Mouse (Mus musculus): Measurements from ENCODE around the gene Ndufb4.
A peak's percentile ranks its signal among the peaks of the same experiment; 100 is the strongest.

Ndufb4 gene

GRCm38 (mm10) chr16:37629011-37629410, 25.2 kb downstream of the Ndufb4 start:
- no peak for DNase-seq

GRCm38 (mm10) chr16:37628336-37628735, 25.9 kb downstream of the Ndufb4 start:
- no peak for DNase-seq

GRCm38 (mm10) chr16:37626388-37626949, 27.8 kb downstream of the Ndufb4 start:
- DNase-seq = no peak

- DNase-seq = peak; percentile 70 to 83
Measured at GRCm38 (mm10) chr16:37622919-37623318, 31.3 kb downstream of the Ndufb4 start.

- no peak for DNase-seq
Measured at GRCm38 (mm10) chr16:37622403-37622802, 31.9 kb downstream of the Ndufb4 start.

GRCm38 (mm10) chr16:37617695-37618094, 36.6 kb downstream of the Ndufb4 start:
- peak; percentile 58 to 59 for DNase-seq

GRCm38 (mm10) chr16:37616104-37616503, 38.1 kb downstream of the Ndufb4 start:
- no peak for DNase-seq

GRCm38 (mm10) chr16:37615429-37615828, 38.8 kb downstream of the Ndufb4 start:
- DNase-seq = no peak

GRCm38 (mm10) chr16:37614540-37614939, 39.7 kb downstream of the Ndufb4 start:
- no peak for DNase-seq

- DNase-seq = peak; percentile 56 to 62
Measured at GRCm38 (mm10) chr16:37612013-37612412, 42.2 kb downstream of the Ndufb4 start.

GRCm38 (mm10) chr16:37611072-37611471, 43.2 kb downstream of the Ndufb4 start:
- peak; percentile 53 to 58 for DNase-seq

- no peak for DNase-seq
Measured at GRCm38 (mm10) chr16:37610333-37610732, 43.9 kb downstream of the Ndufb4 start.

- no peak for DNase-seq
Measured at GRCm38 (mm10) chr16:37604243-37604642, 50.0 kb downstream of the Ndufb4 start.

GRCm38 (mm10) chr16:37603431-37603830, 50.8 kb downstream of the Ndufb4 start:
- no peak for DNase-seq

- no peak for DNase-seq
Measured at GRCm38 (mm10) chr16:37599326-37599725, 54.9 kb downstream of the Ndufb4 start.

- DNase-seq = no peak
Measured at GRCm38 (mm10) chr16:37598463-37598862, 55.8 kb downstream of the Ndufb4 start.

- DNase-seq = no peak
Measured at GRCm38 (mm10) chr16:37597412-37597811, 56.8 kb downstream of the Ndufb4 start.

Measured in cerebellum, adult 18-20 months (tissue).